Mouse (Mus musculus) brain, adult 2 months (tissue): ENCODE measurements around the gene Vmn1r104.
"Not testable (repeated sequence)": the region's sequence is repeated elsewhere in the genome, so short reads cannot be mapped to it uniquely, and the experiment has no call there.

ENCODE experiments used
- DNase-seq: peaks from one replicate; pipeline ENCODE4 v3.0.0; 2011; ENCODE audit warnings: low read depth, low spot score

Vmn1r104 gene

DNA sequence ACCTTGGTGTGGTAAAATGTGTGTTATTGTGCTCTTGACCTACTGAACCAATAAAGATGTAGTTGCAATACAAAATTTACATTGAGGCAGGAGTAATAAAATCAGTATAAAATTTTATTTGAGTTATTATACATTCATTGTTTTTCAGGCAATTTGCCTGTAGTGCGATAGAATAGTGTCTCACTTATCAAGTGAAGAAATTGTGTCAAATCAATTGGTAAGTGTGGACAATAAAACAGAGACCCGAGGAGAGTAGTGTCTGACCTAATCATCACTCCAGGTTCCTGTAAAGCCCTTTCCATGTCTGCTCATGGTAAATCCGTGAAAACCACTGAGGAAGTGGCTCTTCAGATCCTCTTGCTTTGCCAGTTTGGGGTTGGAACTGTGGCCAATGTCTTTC is at the start of gene Vmn1r104:
Vmn1r104 (plus strand) TSS at position 301 of the 400 bp plus-strand sequence.
- DNase-seq: not testable (repeated sequence)

DNA sequence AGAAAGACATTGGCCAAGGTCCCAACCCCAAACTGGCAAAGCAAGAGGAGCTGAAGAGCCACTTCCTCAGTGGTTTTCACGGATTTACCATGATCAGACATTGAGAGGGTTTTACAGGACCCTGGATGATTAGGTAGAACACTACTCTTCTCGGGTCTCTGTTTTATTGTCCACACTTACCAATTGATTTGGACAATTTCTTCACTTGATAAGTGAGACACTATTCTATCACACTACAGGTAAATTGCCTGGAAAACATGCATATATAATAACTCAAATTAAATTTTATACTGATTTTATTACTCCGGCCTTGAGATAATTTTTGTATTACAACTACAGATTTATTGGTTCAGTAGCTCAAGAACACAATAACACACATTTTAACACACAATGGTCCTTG is 23.2 kb upstream of the Vmn1r104 start, which contains the start of gene Vmn1r103:
Vmn1r103 (minus strand) TSS at position 101 of the 400 bp plus-strand sequence.
- DNase-seq: not testable (repeated sequence)

DNA sequence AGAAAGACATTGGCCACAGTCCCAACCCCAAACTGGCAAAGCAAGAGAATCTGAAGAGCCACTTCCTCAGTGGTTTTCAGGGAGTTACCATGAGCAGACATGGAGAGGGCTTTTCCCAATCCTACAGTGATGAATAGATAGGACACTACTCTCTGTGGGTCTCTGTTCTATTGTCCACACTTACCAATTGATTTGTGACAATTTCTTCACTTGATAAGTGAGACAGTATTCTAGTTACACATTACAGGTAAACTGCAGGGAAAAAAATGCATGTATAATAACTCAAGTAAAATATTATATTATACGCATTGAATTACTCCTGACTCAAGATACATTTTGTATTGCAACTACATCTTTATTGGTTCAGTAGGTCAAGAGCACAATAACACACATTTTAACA is 12.0 kb downstream of the Vmn1r104 start, which contains the start of gene Gm5726:
Gm5726 (minus strand) TSS at position 101 of the 400 bp plus-strand sequence.
- DNase-seq: not testable (repeated sequence)

DNA sequence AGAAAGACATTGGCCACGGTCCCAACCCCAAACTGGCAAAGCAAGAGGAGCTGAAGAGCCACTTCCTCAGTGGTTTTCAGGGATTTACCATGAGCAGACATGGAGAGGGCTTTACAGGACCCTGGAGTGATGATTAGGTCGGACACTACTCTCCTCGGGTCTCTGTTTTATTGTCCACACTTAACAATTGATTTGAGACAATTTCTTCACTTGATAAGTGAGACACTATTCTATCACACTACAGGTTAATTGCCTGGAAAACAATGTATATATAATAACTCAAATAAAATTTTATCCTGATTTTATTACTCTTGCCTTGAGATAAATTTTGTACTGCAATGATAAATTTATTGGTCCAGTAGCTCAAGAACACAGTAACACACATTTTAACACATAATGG is 42.5 kb downstream of the Vmn1r104 start, which contains the start of gene Gm4141:
Gm4141 (minus strand) TSS at position 101 of the 400 bp plus-strand sequence.
- DNase-seq: not testable (repeated sequence)
